Mouse (Mus musculus): ENCODE data around the gene Rnf123. TPM values are rescaled to one million over a fixed set of nuclear protein-coding genes. Genes with fewer than 3 reads are reported as not detected.

The Rnf123 gene
- polyA plus RNA-seq (2012; rRNA removed), result 184 and 213 TPM in 2 replicates

DNA sequence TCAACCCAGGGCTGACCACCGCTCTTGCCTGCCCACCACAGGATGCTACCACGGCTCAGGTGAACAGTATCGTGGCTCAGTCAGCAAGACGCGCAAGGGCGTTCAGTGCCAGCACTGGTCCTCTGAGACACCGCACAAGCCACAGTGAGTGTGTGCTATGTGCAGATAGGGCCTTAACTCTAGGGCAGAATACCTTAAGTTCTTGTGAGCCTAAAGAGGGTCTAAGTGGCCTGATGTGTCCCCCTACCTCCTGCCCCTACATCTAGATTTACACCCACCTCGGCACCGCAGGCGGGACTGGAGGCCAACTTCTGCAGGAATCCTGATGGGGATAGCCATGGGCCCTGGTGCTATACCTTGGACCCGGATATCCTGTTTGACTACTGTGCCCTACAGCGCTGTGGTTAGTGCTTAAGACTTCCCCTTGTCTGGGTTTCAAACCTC, at the start of gene Rnf123:
Gene Rnf123, minus strand, starts transcription at position 359 of the 444 bp plus-strand sequence.
- no peak for TF ChIP-seq CTCF (IDR thresholded peaks at IDR 0.05; ENCODE audit: borderline replicate concordance, insufficient read depth, low read depth, low read length)
- no peak; the same call in 1 of the 2 replicates for TF ChIP-seq POLR2A (IDR thresholded peaks at IDR 0.05; ENCODE audit: borderline replicate concordance, insufficient read depth, low read length)
- H3K4me1 ChIP-seq (ENCODE audit: control insufficient read depth, insufficient read depth, low read length), result peaks cover 15% of the 10 kb centered on the region
- no peak for DNase-seq
- H3K27me3 ChIP-seq (ENCODE audit: control insufficient read depth, insufficient read depth, low read length), result no peaks in the 10 kb centered on the region
- WGBS, result 37% methylated on average over 12 of the region's 12 CpGs
- no peak within 1 kb of the TSS for H3K4me3 ChIP-seq (replicated peaks; ENCODE audit: insufficient read depth, low read depth, low read length)
- no peak within 1 kb of the TSS for H3K27ac ChIP-seq (ENCODE audit: insufficient read depth, low read length)

DNA sequence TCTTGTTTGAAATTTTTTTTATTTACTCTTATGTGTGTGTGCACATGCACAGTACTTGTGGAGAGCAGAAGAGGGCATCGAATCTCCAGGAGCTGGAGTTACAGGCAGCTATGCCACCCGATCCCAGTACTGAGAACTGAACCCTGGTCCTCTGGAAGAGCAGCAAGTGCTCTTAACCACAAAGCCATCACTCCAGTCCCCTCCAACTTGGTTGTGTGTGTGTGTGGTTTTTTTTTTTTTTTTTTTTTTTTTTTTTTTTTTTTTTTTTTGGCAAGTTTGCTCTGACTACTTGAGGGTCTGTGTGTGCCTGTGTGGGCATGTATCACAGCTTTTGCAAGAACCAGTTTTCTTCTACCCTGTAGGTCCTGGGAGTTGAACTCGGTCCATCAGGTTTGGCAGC, 49.2 kb upstream of the Rnf123 start:
- no peak overlapping the region for H3K27ac ChIP-seq (ENCODE audit: insufficient read depth, low read length)
- H3K27me3 ChIP-seq (ENCODE audit: control insufficient read depth, insufficient read depth, low read length), result no peaks in the 10 kb centered on the region
- H3K4me1 ChIP-seq (ENCODE audit: control insufficient read depth, insufficient read depth, low read length), result peaks cover 57% of the 10 kb centered on the region
- H3K4me3 ChIP-seq (replicated peaks; ENCODE audit: insufficient read depth, low read depth, low read length), result no peak overlapping the region
- DNase-seq, result no peak
- 69% methylated on average over 3 of the region's 3 CpGs for WGBS
- TF ChIP-seq CTCF (IDR thresholded peaks at IDR 0.05; ENCODE audit: borderline replicate concordance, insufficient read depth, low read depth, low read length), result no peak
- no peak for TF ChIP-seq POLR2A (IDR thresholded peaks at IDR 0.05; ENCODE audit: borderline replicate concordance, insufficient read depth, low read length)

DNA sequence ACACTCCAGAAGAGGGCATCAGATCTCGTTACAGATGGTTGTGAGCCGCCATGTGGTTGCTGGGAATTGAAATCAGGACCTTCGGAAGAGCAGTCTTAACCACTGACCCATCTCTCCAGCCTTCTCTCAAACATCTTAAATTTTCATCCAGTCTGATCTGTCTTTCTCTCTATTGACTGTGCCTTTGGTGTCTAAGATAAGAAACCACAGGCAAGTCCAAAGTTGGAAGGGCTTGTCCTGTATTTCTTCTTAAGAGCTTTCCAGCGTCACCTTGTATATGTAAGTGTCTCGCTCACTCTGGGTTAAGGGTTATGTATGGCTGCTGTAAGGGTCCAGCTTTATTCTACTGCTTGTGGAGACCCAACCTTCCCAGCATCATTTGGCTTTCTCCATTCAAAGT, 48.4 kb upstream of the Rnf123 start:
- Histone ChIP-seq H3K4me1 (ENCODE audit: control insufficient read depth, insufficient read depth, low read length) (peaks cover 57% of the 10 kb centered on the region), H3K4me3 (replicated peaks; ENCODE audit: insufficient read depth, low read depth, low read length) (no peak overlapping the region), H3K27ac (ENCODE audit: insufficient read depth, low read length) (no peak overlapping the region), H3K27me3 (ENCODE audit: control insufficient read depth, insufficient read depth, low read length) (no peaks in the 10 kb centered on the region)
- TF ChIP-seq POLR2A (IDR thresholded peaks at IDR 0.05; ENCODE audit: borderline replicate concordance, insufficient read depth, low read length) (no peak), CTCF (IDR thresholded peaks at IDR 0.05; ENCODE audit: borderline replicate concordance, insufficient read depth, low read depth, low read length) (no peak)
- 94% methylated on average over 5 of the region's 5 CpGs for WGBS
- DNase-seq, result no peak

DNA sequence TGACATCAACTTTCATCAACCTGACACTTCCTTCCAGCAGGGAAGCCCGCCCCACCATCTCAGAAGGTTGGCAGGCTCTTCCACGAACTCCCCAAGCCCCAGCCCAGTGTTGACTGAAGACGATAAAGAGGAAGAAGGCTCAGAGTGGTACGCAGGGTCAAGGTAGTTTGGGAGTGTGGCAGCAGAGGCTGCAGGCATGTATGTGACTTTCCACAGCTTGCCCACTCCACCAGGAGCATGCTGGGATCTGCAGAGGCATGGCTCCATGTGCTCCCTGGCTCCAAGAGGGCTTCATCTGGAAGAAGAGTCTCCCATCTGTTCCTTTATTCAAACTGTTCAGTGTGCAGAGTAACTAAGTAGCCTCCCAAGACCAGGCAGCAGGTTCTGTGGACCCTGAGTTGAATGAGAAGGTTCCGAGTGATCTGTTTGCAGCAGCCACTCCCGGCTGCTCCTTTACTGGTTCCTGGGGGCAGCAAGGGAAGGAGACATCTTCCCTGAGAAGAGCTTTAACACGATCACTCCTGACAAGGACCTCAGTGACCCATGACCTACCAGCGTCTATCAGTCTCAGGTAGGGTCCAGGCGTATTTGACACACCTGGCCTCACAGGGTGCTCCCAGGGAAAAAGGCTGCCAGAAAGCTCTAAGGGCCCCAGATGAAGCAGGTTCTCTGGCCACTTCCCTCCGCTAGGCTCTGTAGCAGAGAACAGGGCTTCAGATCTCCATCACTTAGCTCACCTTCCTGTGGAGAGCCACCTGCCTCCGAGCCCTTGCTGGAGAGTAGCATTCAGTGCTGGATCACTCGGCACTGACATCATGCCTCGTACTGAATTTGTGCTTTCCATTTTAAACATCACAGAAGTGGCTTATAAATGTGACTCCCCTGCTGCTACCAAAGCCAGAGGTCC, 46.1 kb upstream of the Rnf123 start:
- DNase-seq, result peak; percentile 73 to 81
- no peak for TF ChIP-seq POLR2A (IDR thresholded peaks at IDR 0.05; ENCODE audit: borderline replicate concordance, insufficient read depth, low read length)
- no peak for TF ChIP-seq CTCF (IDR thresholded peaks at IDR 0.05; ENCODE audit: borderline replicate concordance, insufficient read depth, low read depth, low read length)
- Histone ChIP-seq H3K4me3 (replicated peaks; ENCODE audit: insufficient read depth, low read depth, low read length) (no peak overlapping the region), H3K27ac (ENCODE audit: insufficient read depth, low read length) (peak overlapping the region; percentile 65), H3K4me1 (ENCODE audit: control insufficient read depth, insufficient read depth, low read length) (peaks cover 75% of the 10 kb centered on the region), H3K27me3 (ENCODE audit: control insufficient read depth, insufficient read depth, low read length) (no peaks in the 10 kb centered on the region)
- WGBS, result 19% methylated on average over 13 of the region's 13 CpGs

DNA sequence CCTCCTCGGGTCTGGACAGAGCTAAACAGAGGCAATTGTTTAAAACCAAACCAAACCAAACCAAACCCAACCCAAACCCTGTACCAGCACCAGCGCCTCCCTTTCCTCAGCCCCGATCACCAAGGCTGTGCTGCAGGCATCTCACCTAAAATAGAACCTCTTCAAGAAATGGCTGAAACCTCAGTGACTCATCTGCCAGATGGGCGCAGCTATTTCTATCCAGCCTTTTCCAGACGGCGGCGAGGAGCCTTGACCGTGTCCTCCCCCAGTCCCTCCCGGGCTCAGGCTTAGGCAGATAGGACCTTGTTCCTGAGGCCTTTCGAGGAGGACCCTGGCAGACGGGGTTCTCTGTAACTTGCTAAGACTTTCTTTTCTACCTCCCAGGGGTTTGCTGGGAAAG, 45.1 kb upstream of the Rnf123 start:
- TF ChIP-seq CTCF (IDR thresholded peaks at IDR 0.05; ENCODE audit: borderline replicate concordance, insufficient read depth, low read depth, low read length) (no peak), POLR2A (IDR thresholded peaks at IDR 0.05; ENCODE audit: borderline replicate concordance, insufficient read depth, low read length) (no peak)
- Histone ChIP-seq H3K27ac (ENCODE audit: insufficient read depth, low read length) (peak overlapping the region; percentile 65), H3K27me3 (ENCODE audit: control insufficient read depth, insufficient read depth, low read length) (no peaks in the 10 kb centered on the region), H3K4me3 (replicated peaks; ENCODE audit: insufficient read depth, low read depth, low read length) (no peak overlapping the region), H3K4me1 (ENCODE audit: control insufficient read depth, insufficient read depth, low read length) (peaks cover 78% of the 10 kb centered on the region)
- WGBS, result 31% methylated on average over 11 of the region's 11 CpGs
- DNase-seq, result peak; percentile 65 to 76

DNA sequence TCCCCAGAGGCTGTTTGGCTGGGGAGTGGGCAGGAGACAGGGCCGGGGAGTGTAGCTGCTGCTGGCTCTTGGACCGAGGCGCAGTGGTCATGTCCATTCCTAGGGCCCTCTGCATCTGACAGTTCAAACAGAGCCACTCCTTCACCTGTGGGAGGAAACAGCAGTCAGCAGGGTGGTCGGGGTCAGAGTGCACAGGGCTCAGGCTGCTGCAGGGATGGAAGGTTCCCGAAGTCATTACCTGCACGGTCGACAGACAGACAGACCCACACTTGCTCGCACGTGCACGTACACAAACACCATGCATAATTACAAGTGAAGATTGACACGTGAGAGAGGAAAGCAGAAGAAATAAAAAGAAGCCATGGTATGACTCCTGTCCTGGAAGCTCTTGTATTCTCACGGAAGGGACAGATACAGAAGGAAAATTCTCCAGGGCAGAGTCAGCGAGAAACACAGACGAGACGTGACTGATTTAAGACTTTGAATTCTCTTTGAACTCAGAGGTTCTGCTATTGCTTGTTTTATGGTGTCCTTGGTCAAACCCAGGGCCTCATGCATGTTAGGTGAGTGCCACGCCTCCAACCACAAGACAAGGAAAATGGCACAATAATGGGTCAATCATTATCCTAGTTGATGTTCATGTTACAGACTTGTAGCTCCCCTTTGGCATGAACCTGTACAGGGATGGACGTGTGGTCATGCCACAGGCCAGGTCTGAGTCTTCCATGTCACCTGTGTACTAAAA, 43.5 kb upstream of the Rnf123 start:
- DNase-seq, result no peak
- TF ChIP-seq CTCF (IDR thresholded peaks at IDR 0.05; ENCODE audit: borderline replicate concordance, insufficient read depth, low read depth, low read length) (no peak), POLR2A (IDR thresholded peaks at IDR 0.05; ENCODE audit: borderline replicate concordance, insufficient read depth, low read length) (no peak)
- 78% methylated on average over 17 of the region's 17 CpGs for WGBS
- peaks cover 77% of the 10 kb centered on the region for H3K4me1 ChIP-seq (ENCODE audit: control insufficient read depth, insufficient read depth, low read length)
- H3K27me3 ChIP-seq (ENCODE audit: control insufficient read depth, insufficient read depth, low read length), result no peaks in the 10 kb centered on the region
- H3K4me3 ChIP-seq (replicated peaks; ENCODE audit: insufficient read depth, low read depth, low read length), result no peak overlapping the region
- peak overlapping the region; percentile 65 for H3K27ac ChIP-seq (ENCODE audit: insufficient read depth, low read length)

DNA sequence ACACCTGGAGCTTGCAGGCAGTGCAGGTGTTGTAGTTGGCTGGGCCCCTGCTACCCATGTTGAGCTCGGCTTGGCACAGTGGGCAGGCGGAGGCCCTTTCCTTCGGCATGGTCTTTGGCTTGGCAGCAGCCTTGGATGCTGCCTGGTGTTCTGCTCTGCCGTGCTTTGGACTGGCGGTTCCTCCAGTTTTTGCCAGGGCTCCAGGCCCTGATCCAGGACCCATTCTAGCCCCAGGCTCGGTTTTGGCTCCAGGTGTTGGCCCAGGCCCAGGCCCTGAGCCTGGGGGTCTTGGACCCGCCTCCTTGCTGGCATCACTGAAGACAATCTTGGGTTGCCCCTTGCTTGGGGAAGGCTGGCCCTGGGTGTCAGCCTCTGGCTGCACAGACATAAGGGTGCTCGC, 42.6 kb upstream of the Rnf123 start:
- DNase-seq, result peak in 1 of 2 experiments; percentile 49
- 15% methylated on average over 8 of the region's 8 CpGs for WGBS

More for the DNA sequence above, 42.6 kb upstream of the Rnf123 start:
- TF ChIP-seq CTCF (IDR thresholded peaks at IDR 0.05; ENCODE audit: borderline replicate concordance, insufficient read depth, low read depth, low read length) (no peak), POLR2A (IDR thresholded peaks at IDR 0.05; ENCODE audit: borderline replicate concordance, insufficient read depth, low read length) (no peak)
- Histone ChIP-seq H3K27me3 (ENCODE audit: control insufficient read depth, insufficient read depth, low read length) (no peaks in the 10 kb centered on the region), H3K4me1 (ENCODE audit: control insufficient read depth, insufficient read depth, low read length) (peaks cover 85% of the 10 kb centered on the region), H3K27ac (ENCODE audit: insufficient read depth, low read length) (peak overlapping the region; percentile 65), H3K4me3 (replicated peaks; ENCODE audit: insufficient read depth, low read depth, low read length) (no peak overlapping the region)

All from cerebellum, adult 2 months (tissue).